Mouse (Mus musculus): Measurements from ENCODE around the gene Gbx1.

Gbx1 gene

GRCm38 (mm10) chr5:24481647-24482046 lies 45.4 kb downstream of the Gbx1 start:
- no peak for DNase-seq (ENCODE audit: low read depth in 2 of 2, low spot score in 2 of 2)

- DNase-seq (ENCODE audit: low read depth in 2 of 2, low spot score in 2 of 2) = no peak
Measured at GRCm38 (mm10) chr5:24477909-24478308, 49.1 kb downstream of the Gbx1 start.

- no peak for DNase-seq (ENCODE audit: low read depth in 2 of 2, low spot score in 2 of 2)
Measured at GRCm38 (mm10) chr5:24475476-24476241, 51.3 kb downstream of the Gbx1 start.

GRCm38 (mm10) chr5:24474723-24475261 lies 52.2 kb downstream of the Gbx1 start:
- no peak for DNase-seq (ENCODE audit: low read depth in 2 of 2, low spot score in 2 of 2)

GRCm38 (mm10) chr5:24474025-24474722 lies 52.8 kb downstream of the Gbx1 start:
- no peak for DNase-seq (ENCODE audit: low read depth in 2 of 2, low spot score in 2 of 2)

- DNase-seq (ENCODE audit: low read depth in 2 of 2, low spot score in 2 of 2) = no peak
Measured at GRCm38 (mm10) chr5:24472884-24473619, 54.0 kb downstream of the Gbx1 start.

GRCm38 (mm10) chr5:24470600-24470999 lies 56.4 kb downstream of the Gbx1 start:
- peak; percentile 59 to 73 for DNase-seq (ENCODE audit: low read depth in 2 of 2, low spot score in 2 of 2)

GRCm38 (mm10) chr5:24466762-24467161 lies 60.2 kb downstream of the Gbx1 start:
- DNase-seq (ENCODE audit: low read depth in 2 of 2, low spot score in 2 of 2) = no peak

- no peak for DNase-seq (ENCODE audit: low read depth in 2 of 2, low spot score in 2 of 2)
Measured at GRCm38 (mm10) chr5:24455613-24456012, 71.4 kb downstream of the Gbx1 start.

GRCm38 (mm10) chr5:24455076-24455475 lies 71.9 kb downstream of the Gbx1 start:
- no peak for DNase-seq (ENCODE audit: low read depth in 2 of 2, low spot score in 2 of 2)

- DNase-seq (ENCODE audit: low read depth in 2 of 2, low spot score in 2 of 2) = no peak
Measured at GRCm38 (mm10) chr5:24453985-24454303, 73.1 kb downstream of the Gbx1 start.

GRCm38 (mm10) chr5:24453283-24453984 lies 73.6 kb downstream of the Gbx1 start:
- DNase-seq (ENCODE audit: low read depth in 2 of 2, low spot score in 2 of 2) = no peak
